Mouse (Mus musculus) T-cell, adult 2 months (primary cell): Measurements from ENCODE around the gene Adamts10.
A peak's percentile ranks its signal among the peaks of the same experiment; 100 is the strongest.

Experiments
- DNase-seq: peaks from one replicate; pipeline ENCODE4 v3.0.0; 2022; ENCODE audit warnings: low spot score

The Adamts10 gene

DNA sequence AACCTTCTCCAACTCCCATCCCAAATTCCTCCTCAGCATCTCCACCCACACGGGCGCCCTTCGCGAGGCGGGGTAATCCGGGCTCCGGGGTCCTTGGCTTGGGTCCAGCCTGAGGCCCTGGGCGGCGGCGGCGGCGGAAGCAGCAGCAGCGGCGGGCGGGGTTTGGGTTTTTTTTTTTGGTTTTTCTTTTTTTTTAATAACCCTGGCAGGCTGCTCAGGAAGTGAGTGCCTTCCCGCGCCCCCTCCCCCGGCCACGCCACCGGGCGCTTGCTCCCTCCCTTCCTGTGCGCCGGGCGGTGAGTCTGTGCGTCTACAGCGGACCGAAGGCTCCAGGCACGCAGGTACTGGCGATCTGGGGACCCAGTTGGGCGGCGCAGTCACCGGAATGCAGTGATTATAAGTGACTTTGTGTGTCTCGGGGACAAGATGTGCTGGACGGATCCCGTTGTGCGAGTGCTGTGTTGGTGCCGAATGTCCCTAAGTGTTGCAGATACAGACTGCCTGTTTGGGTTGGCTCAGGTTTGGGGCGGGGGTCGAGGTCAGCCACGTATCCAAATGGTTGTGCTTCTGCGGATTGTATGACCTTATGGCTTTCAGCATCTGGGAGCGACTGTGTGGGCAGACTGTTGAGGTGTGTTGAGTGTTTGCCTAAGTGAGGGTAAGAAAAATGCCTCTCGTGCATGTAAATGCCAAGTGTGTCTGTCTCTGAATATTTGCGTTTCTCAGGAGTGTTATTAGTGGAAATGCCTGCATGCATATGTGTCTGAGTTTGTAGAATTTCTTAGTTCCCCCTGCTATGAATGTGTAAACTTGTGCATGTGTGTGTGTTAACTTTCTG, at the start of gene Adamts10:
TSS of gene Adamts10 (plus strand) at position 287 of the 838 bp plus-strand sequence.
- DNase-seq, result peak; percentile 77

DNA sequence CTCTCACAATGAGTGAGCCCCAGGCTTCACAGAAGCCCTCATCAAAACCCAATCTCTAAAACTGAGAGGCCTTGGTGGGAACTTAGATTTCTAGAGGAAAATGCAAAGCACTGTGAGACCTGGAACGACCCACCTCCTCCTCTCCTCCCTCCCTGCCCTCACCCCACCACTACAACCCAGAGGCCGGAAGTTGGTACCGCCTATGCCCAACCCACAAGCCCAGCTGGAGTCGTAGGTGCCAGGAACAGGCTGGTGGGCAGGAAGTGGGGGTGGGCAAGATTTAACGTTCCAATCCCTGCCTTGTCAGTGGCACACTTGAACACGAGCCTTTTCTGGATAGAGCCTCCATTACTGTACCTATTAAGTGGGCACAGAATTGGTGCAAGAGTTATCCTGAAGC, 40.0 kb upstream of the Adamts10 start:
- DNase-seq, result peak; percentile 84

DNA sequence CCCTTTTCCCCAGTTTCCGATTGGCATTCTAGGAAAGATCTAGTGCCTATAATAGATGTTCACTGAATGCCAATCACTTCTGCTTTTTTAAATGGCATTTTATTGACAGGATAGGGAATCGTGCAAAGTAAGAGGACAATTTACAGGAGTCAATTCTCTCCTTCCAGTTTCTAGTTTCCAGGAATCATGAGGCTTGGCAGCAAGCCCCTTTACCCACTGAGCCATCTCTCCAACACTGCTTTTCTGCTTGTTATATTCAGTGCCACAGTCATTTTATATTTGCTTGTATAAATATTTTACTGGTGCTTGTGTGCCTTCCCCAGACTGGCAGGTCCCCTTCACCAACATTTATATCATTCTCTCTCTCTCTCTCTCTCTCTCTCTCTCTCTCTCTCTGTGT, 36.8 kb upstream of the Adamts10 start:
- no peak for DNase-seq

DNA sequence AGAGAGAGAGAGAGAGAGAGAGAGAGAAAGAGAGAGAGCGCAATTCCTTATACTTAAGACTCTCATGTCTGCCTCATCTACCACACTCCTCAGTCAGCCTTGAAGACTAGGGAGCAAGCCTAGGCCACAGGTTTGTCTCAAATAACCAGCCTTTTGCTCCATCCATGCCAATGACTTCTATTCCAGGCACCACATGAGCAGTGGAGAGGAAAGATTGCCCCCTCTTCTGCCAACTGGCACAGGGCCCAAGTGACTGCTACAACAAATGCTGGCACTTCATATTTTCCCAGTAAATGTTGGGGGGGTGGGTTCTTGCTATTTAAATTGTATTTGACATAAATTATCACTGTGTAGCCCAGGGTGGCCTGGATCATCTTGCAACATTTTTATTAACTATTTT, 36.4 kb upstream of the Adamts10 start:
- no peak for DNase-seq

DNA sequence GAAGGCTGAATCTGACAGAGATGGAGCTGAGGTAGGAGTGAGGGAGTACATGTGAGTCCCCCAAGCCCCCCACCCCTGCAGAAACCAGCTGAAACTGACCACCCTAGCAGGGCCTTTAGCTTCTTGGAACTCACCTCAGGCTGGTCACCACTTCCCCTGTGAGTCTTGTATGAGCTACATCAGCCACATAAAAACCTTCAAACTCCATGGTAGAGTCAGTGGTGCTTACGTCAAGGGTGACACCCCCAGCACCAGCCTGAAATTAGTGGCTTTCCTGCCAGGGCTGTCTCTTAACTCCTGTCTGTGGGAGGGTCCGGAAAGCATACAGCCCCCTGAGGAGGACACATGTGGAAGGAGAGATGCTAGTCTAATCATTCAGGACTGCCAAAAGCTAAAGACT, 32.6 kb upstream of the Adamts10 start:
- no peak for DNase-seq

DNA sequence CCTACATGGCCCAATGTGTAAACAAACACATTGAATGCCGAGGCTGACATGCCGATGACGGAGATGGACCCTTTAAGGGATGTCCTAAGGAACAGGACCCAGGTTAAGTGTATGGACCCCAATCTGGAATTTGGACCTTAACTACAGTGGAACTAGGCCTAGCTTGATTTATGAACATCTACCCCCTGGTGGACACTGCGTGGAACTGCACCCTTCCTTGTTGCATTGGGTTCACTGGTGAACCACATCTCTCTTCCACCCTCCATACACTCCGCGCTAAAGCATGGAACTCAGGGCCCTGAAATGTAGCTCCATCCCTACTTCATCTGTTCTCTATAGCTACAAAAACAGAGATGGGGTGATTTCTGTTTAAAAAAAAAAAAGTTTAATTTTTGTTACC, 30.9 kb upstream of the Adamts10 start:
- DNase-seq, result peak; percentile 62

DNA sequence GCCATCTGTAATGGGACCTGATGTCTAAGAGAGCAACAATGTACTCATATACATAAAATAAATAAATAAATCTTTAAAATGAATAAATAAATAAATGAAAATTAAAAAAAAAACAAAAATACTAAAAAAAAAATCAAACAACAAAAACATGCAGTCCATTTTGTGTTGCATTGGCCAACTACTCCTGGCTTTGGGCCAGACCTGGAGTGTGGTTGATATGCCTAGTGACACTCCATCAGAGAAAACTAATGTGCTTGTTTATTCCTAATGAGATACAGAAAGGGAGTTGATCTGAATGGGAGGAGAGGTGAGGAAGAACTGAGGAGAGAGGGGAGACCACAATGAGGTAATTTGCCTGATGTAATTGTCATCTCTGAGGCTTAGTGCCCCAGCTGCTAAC, 29.4 kb upstream of the Adamts10 start:
- no peak for DNase-seq

DNA sequence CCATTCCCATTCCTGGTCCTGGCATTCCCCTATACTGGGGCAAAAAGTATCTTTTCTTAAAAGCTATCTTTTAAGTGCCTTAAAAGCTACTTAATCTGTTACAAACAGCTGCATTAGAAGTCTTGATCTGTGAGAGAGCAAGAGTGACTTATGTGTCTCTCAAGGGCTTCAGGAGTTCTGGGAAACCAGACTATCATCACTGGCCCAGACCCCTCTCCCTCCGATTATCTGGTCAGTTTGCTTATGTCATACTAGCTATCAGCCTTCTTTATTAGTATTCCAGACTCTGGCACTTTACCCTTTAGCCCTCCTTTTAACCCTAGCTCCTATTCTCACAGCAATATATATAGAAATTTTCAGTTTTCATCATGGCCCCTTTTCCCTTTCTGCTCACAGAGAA, 25.1 kb upstream of the Adamts10 start:
- DNase-seq, result no peak

DNA sequence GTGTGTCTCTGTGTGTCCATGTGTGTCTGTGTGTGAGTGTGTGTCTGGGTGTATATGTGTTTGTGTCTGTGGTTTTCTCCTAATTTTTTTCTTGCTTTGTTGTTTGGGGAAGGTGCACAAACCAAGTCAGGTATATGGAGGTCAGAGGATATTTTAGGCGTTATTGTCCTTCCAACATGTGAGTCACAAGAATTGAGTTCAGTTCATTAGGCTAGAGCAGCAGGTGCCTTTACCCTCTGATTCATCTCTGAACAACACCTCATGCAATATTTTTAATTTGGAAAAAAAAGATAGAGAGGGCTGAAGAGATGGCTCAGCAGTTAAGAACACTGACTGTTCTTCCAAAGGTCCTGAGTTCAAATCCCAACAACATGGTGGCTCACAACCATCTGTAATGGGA, 15.6 kb upstream of the Adamts10 start:
- DNase-seq, result no peak

DNA sequence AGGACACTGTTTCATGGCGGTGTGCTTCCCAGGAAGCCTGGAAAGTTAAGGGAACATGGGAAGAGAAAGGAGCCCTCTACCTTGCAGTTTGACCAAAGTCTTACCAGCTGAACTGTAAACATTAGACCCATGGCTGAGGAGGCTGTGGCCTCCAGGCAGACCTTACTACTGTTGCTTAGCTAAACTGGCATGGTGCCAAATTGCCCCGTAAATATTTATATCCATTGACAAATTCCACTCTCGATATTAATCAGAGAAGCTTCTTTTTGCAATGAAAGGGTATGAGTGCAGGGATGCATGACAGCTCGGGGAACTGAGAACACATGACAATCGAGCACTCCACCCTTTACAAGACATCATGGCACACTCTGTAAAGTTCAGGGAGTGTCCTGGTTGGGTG, 13.8 kb upstream of the Adamts10 start:
- DNase-seq, result no peak

DNA sequence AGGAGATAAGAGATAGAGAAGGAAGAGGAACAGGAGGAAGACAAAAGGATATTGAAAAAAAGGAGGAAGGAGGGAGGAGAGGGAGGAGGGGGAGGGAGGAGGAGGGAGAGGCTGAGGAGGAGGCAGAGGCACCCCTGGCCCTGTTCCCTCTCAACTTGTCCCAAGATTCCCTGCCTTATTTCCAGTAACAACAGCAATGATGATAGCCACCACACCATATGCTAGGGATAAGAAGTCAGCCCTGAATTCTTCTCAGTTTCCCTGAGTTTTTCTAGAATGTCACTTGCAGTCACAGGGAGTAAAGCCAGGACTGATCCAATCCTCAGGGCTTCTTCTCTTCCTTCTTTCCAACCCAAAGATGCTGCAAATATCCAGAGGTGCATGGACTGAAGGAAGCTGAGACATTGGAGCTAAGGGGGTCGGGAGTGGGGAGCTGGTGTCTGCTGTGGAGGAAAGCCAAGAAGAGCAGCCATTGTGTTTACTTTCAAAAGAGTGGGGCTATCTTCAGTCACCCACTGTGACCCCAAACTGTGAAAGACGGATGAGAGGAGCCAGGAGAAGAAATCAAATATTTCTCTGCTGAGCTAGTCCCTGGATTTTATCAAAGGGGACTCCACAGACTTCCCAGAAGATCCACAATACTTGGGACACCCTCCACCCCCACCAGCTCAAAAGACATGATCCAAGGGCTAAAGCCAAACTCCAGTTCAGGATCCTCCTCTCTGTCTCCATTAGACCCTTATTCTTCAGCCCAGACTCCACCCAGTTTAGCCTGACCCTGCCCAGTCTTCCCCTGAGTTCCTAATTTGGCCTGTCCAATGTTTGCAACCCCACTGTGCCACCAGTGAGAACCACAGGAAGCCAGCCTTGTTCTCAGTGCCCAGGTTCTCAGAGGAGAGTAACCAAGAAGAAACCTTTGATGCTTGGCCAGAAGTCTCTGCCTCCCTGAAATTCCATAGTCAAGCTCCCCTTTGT, 11.3 kb upstream of the Adamts10 start:
- no peak for DNase-seq

DNA sequence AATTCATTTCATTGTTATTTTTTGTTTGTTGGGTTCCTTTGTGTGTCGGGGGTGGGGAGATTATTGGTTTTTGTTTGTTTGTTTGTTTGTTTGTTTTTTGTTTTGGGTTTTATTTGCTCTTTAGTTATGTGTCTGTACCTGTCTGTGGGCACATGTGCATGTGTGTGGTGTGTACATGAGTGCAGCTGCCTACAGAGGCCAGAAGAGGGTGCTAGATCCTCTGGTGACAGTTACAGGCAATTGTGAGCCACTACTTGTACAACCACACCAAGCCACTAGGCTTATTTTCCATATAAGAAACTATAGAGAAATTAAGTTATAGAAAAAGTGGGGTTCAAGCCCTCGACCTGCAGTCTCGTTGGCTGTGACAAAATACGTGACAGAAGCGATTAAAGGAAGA, 10.1 kb upstream of the Adamts10 start:
- DNase-seq, result peak; percentile 18

DNA sequence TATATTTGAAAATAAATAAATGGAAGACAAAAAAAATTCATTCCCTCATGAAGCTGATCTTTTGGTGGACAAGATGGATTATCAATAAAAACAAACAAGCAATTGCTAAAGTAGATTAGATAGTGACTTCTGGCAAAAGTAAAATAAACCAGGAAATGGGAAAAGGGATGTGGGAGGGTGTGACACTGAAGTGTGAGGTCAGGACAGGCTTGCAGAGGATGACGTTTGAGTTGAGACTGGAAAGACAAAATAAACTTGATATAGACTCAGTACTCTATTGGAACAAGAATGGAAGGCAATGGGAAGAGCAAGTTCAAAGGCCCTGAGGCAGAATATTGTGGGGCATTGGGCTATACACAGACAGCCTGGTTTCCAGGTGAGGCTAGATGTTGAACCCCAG, 3.6 kb upstream of the Adamts10 start:
- DNase-seq, result no peak

DNA sequence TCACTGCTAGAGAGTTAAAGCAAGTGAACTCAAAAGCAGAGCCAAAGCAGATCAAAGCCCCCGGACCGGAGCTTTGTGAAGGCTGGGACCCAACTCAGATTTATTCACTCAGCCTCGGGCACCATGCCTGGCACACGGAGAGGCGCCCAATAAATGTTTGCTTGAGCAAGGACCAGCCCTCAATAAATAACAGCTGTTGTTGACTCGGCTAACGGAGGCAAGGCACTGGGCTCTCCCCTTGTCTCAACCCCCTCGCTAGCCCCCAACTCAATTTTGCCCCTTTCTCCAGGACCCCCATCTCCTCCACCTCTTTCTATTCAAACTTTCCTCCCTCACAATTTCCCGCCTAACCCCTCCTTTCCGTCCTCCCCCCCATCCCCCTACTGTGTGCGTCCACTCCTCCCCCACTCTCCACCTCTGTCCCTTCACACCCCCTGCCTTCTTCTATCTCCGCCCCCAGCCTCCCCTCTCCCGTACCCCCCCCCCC, 530 bp upstream of the Adamts10 start:
- DNase-seq, result peak; percentile 3

DNA sequence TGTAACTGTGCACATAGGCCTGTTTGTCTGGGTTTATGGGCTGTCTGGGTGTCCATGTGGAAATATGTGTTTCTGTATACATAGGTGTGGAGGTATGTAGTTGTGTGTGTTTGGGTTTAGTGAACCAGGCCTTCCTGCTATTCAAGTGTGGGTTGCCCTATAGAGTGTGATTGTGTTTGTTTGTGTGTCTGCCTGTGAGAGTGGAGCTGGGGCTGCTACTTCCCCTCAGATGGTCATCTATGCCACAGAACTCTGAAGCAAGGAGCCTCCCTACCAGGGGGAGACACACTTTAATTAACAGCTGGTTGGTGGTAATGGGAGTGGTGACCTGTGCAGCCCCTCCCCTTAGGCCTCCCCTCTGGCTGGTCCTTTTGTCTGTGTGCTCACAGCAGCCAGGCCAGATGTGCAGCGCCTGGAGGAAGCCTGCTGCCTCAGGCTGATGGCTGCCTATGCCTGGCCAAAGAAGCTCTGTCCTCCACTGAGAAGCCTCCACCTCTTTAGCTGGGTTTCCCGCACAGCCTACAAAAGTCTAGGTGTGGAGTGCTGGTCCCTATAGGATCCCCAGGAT, 886 bp downstream of the Adamts10 start:
- DNase-seq, result no peak

DNA sequence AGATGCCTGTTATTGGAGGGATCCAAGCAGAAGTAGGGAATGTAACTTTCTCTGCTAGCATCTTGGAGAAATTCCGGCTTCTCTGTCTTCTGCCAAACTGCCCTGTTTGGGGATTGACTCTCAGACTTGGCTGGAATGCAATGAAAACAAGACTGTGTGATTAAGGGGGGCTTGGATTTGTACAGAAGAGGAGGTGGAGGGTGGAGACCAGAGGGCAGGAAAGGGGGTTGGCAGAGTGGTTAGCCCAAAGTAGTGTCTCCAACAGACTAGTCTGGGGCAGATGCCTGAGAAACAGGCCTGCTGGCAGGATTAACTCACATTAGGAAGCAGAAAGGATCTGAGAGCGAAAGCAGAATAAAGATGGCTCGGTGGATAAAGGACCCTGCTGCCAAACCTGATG, 2.5 kb downstream of the Adamts10 start:
- no peak for DNase-seq

DNA sequence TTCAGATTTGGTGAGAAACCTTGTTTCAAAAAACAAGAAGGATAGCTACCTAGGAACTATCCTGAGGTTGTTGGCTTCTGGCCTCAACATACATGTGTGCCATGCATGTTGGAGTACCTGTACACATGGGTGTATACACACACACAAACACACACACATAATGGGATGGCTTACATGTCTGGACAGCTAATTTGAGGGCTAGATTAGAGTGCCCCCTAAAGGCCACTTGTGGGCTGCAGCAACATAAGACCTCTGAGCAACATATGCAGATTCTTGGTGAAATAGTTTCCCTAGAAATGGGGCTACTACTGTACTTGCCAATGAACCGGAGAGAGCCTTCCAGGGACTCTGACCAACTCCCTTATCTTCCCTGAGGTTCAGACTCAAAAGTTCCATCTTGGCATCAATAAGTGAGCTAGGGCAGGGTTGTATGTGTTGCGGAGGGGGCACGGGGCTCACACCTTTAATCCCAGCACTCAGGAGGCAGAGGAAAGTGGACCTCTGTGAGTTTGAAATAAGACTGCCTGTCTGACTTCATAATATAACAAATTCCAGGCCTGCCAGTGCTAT, 15.2 kb downstream of the Adamts10 start:
- peak; percentile 42 for DNase-seq

DNA sequence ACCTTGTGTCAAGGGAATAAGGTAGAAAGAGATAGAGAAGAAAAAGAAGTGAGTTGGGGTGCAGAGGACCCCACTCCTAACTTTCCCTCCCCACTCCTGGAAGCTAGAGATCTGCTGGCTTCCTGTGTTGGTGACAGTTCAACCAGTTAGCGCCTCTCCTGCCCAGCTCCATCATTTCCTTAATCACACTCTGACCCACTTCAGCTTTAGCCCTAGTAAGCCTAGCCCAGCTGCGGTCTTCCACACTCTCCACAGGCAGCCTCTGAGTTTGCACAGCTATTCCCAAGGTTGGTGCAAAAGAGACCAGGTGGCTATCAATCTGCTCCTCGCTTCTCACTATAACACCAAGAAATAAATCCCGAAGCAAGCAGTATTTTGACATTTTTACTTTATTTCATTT, 15.9 kb downstream of the Adamts10 start:
- DNase-seq, result no peak

DNA sequence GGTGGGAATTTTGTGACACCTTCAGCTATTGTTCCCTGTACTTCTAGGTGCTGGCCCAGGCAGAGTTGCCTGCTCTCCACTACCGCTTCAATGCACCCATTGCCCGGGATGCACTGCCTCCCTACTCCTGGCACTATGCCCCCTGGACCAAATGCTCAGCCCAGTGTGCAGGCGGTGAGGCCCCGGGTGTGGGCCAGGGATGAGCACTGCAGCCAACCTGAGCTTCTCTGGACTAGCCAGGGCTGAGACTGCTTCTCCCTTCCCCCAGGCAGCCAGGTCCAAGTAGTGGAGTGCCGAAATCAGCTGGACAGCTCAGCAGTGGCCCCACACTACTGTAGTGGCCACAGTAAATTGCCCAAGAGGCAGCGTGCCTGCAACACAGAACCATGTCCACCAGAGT, 25.2 kb downstream of the Adamts10 start:
- DNase-seq, result no peak

DNA sequence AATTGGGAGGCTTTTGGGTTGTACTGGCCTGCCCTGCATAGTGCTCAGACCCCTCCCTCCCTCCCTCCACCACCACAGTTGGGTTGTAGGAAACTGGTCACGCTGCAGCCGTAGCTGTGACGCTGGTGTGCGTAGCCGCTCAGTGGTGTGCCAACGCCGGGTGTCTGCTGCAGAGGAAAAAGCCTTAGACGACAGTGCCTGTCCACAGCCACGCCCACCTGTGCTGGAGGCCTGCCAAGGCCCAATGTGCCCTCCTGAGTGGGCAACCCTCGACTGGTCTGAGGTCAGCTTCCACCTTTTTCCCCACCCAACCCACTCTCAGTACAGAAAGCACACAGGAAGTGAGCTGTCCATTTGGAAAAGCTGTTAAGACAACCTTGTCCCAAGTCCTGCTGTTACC, 26.4 kb downstream of the Adamts10 start:
- DNase-seq, result no peak

DNA sequence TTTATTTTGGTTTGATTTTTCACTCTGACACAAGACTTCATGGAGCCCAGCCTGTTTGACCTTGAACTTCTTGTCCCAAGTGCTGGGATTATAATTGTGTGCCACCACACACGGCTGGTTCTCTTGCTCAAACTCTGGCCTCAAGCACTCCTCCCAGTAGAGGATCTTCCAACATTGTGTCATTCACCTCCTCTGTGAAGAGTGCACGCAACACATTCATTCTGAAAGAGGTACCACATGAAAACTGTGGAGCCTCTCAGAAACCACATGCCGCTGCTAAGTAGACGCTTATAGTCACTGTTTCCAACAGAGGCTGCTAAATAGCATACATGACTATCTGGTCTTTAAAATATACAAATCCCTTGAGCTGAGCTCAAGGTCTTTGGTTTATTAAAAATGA, 28.1 kb downstream of the Adamts10 start:
- no peak for DNase-seq

DNA sequence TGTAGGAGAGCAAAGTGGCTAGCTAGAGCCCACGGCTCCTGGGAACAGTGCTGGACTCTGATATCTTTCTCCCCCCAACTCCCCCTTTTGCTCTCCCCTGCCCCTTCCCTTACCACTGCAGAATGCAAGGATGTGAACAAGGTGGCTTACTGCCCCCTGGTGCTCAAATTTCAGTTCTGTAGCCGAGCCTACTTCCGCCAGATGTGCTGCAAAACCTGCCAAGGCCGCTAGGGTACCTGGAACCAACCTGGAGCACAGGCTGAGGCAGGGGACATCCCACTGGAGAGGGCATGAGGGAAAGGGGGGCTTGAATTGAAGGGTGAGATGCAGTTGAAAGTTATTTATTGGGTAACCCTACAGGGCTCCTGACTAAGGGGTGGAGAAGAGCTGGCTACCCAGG, 29.0 kb downstream of the Adamts10 start:
- peak; percentile 40 for DNase-seq
